Mouse (Mus musculus) MEL (cell line): ENCODE measurements at regions not wholly inside any gene's neighbourhood (a gene's known extent, or its start where the extent isn't known, plus 50 kb on each side); places are given as distances from the start of the nearest gene placed in this dataset.

Source experiments
- DNase-seq: peaks from one replicate; pipeline ENCODE4 v3.0.0; 2011; ENCODE audit warnings: low read depth, low spot score
- H3K27ac ChIP-seq: 2 replicates; pipeline ENCODE4 v1.5.1; 2012; ENCODE audit warnings: low read depth, mild to moderate bottlenecking, control low read depth, low read length, moderate library complexity; ENCODE audit not compliant: control insufficient read depth
- H3K27me3 ChIP-seq, 2 experiments: fragments of 150-350 bp in 1 of 2; sonication (generic) in 1 of 2; 2 replicates each; pipeline ENCODE4 v1.6.1; 2012; ENCODE audit warnings: low read length in 2 of 2, mild to moderate bottlenecking in 2 of 2, improper control_type of control experiment in 1 of 2, moderate library complexity in 1 of 2; ENCODE audit not compliant: insufficient read depth in 2 of 2, control insufficient read depth in 1 of 2
- H3K36me3 ChIP-seq, 2 experiments: 2 replicates each; pipeline ENCODE4 v1.6.1; 2012 to 2014; ENCODE audit warnings: low read length in 2 of 2, improper control_type of control experiment in 1 of 2, inconsistent platforms in 1 of 2, mild to moderate bottlenecking in 1 of 2; ENCODE audit not compliant: insufficient read depth in 2 of 2, control insufficient read depth in 1 of 2
- H3K4me1 ChIP-seq, 2 experiments: fragments of 150-350 bp in 1 of 2; sonication (generic) in 1 of 2; 2 replicates each; pipeline ENCODE4 v1.6.1; 2012; ENCODE audit warnings: low read length in 2 of 2, improper control_type of control experiment in 1 of 2, mild to moderate bottlenecking in 1 of 2; ENCODE audit not compliant: insufficient read depth in 2 of 2, control insufficient read depth in 1 of 2
- H3K4me3 ChIP-seq, 2 experiments: fragments of 150-350 bp in 1 of 2; sonication (generic) in 1 of 2; 2 replicates each; pipeline ENCODE4 v1.5.1; 2012; ENCODE audit warnings: low read depth in 2 of 2, low read length in 2 of 2, mild to moderate bottlenecking in 2 of 2, moderate library complexity in 2 of 2, control low read depth in 1 of 2, improper control_type of control experiment in 1 of 2; ENCODE audit not compliant: control insufficient read depth in 1 of 2, insufficient read depth in 1 of 2
- H3K79me2 ChIP-seq: 2 replicates; pipeline ENCODE4 v1.6.1; 2012; ENCODE audit warnings: mild to moderate bottlenecking, low read length, moderate library complexity; ENCODE audit not compliant: control insufficient read depth, poor library complexity, insufficient read depth
- H3K9ac ChIP-seq: 2 replicates; pipeline ENCODE4 v1.6.1; 2012; ENCODE audit warnings: low read depth, mild to moderate bottlenecking, control low read depth, low read length, moderate library complexity; ENCODE audit not compliant: control insufficient read depth, poor library complexity, severe bottlenecking
- H3K9me3 ChIP-seq: fragments of 150-350 bp; sonication (generic); replicated peaks from 2 replicates; pipeline ENCODE4 v1.6.1; 2012; ENCODE audit warnings: mild to moderate bottlenecking, low read length, improper control_type of control experiment, moderate library complexity; ENCODE audit not compliant: insufficient read depth
- BHLHE40 ChIP-seq: IDR thresholded peaks from 2 replicates; pipeline ENCODE4 v1.6.1; 2012; ENCODE audit warnings: low read depth, mild to moderate bottlenecking, inconsistent platforms, low read length, improper control_type of control experiment, borderline replicate concordance
- CHD1 ChIP-seq: IDR thresholded peaks from 2 replicates; pipeline ENCODE4 v1.6.1; 2012; ENCODE audit warnings: low read depth, mild to moderate bottlenecking, inconsistent platforms, low read length, improper control_type of control experiment
- CTCF ChIP-seq, 3 experiments: IDR thresholded peaks in 2 of 3; conservative IDR thresholded peaks in 1 of 3; 2 replicates each; pipeline ENCODE4 v1.5.1; 2011 to 2012; ENCODE audit warnings: low read length in 3 of 3, low read depth in 2 of 3, mild to moderate bottlenecking in 2 of 3, improper control_type of control experiment in 1 of 3, inconsistent platforms in 1 of 3, mixed read lengths in 1 of 3, moderate library complexity in 1 of 3; ENCODE audit not compliant: control insufficient read depth in 1 of 3, insufficient read depth in 1 of 3, poor library complexity in 1 of 3, severe bottlenecking in 1 of 3
- ELF1 ChIP-seq: IDR thresholded peaks from 2 replicates; pipeline ENCODE4 v1.6.1; 2014; ENCODE audit warnings: low read depth, mild to moderate bottlenecking, inconsistent platforms, low read length, improper control_type of control experiment, moderate library complexity
- EP300 ChIP-seq, 2 experiments: IDR thresholded peaks; 2 replicates each; pipeline ENCODE4 v1.6.1; 2011; ENCODE audit warnings: improper control_type of control experiment in 2 of 2, low read length in 2 of 2, low read depth in 1 of 2, mild to moderate bottlenecking in 1 of 2
- GATA1 ChIP-seq: IDR thresholded peaks from 2 replicates; pipeline ENCODE4 v1.6.1; 2011; ENCODE audit warnings: low read depth, low read length, improper control_type of control experiment
- HCFC1 ChIP-seq: IDR thresholded peaks from 2 replicates; pipeline ENCODE4 v1.6.1; 2012; ENCODE audit warnings: low read depth, mild to moderate bottlenecking, inconsistent platforms, low read length, improper control_type of control experiment, moderate library complexity
- KAT2A ChIP-seq: conservative IDR thresholded peaks from 2 replicates; pipeline ENCODE4 v1.6.1; 2012; ENCODE audit warnings: low read depth, low read length, improper control_type of control experiment, inconsistent platforms
- MAZ ChIP-seq: IDR thresholded peaks from 2 replicates; pipeline ENCODE4 v1.6.1; 2012; ENCODE audit warnings: low read depth, mild to moderate bottlenecking, inconsistent platforms, low read length, improper control_type of control experiment
- MYB ChIP-seq: IDR thresholded peaks from 2 replicates; pipeline ENCODE4 v1.6.1; 2011; ENCODE audit warnings: mild to moderate bottlenecking, low read depth, low read length, improper control_type of control experiment
- MYC ChIP-seq: IDR thresholded peaks from 2 replicates; pipeline ENCODE4 v1.6.1; 2011; ENCODE audit warnings: low read depth, mild to moderate bottlenecking, low read length, improper control_type of control experiment, moderate library complexity
- NELFE ChIP-seq: IDR thresholded peaks from 2 replicates; pipeline ENCODE4 v1.6.1; 2011; ENCODE audit warnings: low read depth, low read length, improper control_type of control experiment
- NRF1 ChIP-seq: IDR thresholded peaks from 2 replicates; pipeline ENCODE4 v1.6.1; 2014; ENCODE audit warnings: low read depth, mild to moderate bottlenecking, inconsistent platforms, low read length, improper control_type of control experiment, moderate library complexity; ENCODE audit not compliant: poor library complexity, insufficient read depth, severe bottlenecking
- POLR2AphosphoS2 ChIP-seq: IDR thresholded peaks from 2 replicates; pipeline ENCODE4 v1.6.1; 2011; ENCODE audit warnings: low read length, improper control_type of control experiment
- POLR2AphosphoS5 ChIP-seq: IDR thresholded peaks from 2 replicates; pipeline ENCODE4 v1.6.1; 2012; ENCODE audit warnings: low read depth, borderline replicate concordance, mild to moderate bottlenecking, inconsistent platforms, low read length, moderate library complexity, mixed read lengths
- RAD21 ChIP-seq: IDR thresholded peaks from 2 replicates; pipeline ENCODE4 v1.6.1; 2011; ENCODE audit warnings: mild to moderate bottlenecking, low read depth, low read length, improper control_type of control experiment
- RCOR1 ChIP-seq: IDR thresholded peaks from 2 replicates; pipeline ENCODE4 v1.6.1; 2012; ENCODE audit warnings: low read depth, mild to moderate bottlenecking, inconsistent platforms, low read length, improper control_type of control experiment
- SMC3 ChIP-seq: IDR thresholded peaks from 2 replicates; pipeline ENCODE4 v1.6.1; 2011; ENCODE audit warnings: low read depth, low read length, improper control_type of control experiment
- TAL1 ChIP-seq: IDR thresholded peaks from 2 replicates; pipeline ENCODE4 v1.6.1; 2012; ENCODE audit warnings: mild to moderate bottlenecking, inconsistent platforms, low read length, moderate library complexity, mixed read lengths
- TCF12 ChIP-seq: IDR thresholded peaks from 2 replicates; pipeline ENCODE4 v1.6.1; 2014; ENCODE audit warnings: low read depth, mild to moderate bottlenecking, inconsistent platforms, low read length, improper control_type of control experiment, moderate library complexity
- UBTF ChIP-seq: IDR thresholded peaks from 2 replicates; pipeline ENCODE4 v1.6.1; 2012; ENCODE audit warnings: low read depth, mild to moderate bottlenecking, inconsistent platforms, low read length, improper control_type of control experiment, moderate library complexity, borderline replicate concordance; ENCODE audit not compliant: insufficient read depth
- USF2 ChIP-seq, 2 experiments: IDR thresholded peaks; 2 replicates each; pipeline ENCODE4 v1.6.1; 2011 to 2012; ENCODE audit warnings: improper control_type of control experiment in 2 of 2, low read length in 2 of 2, borderline replicate concordance in 1 of 2, inconsistent platforms in 1 of 2, low read depth in 1 of 2, mild to moderate bottlenecking in 1 of 2; ENCODE audit not compliant: insufficient read depth in 1 of 2
- ZC3H11A ChIP-seq: IDR thresholded peaks from 2 replicates; pipeline ENCODE4 v1.6.1; 2012; ENCODE audit warnings: low read depth, mild to moderate bottlenecking, inconsistent platforms, low read length, improper control_type of control experiment
- ZMIZ1 ChIP-seq: IDR thresholded peaks from 2 replicates; pipeline ENCODE4 v1.6.1; 2012; ENCODE audit warnings: low read depth, mild to moderate bottlenecking, inconsistent platforms, low read length, improper control_type of control experiment, moderate library complexity

DNA sequence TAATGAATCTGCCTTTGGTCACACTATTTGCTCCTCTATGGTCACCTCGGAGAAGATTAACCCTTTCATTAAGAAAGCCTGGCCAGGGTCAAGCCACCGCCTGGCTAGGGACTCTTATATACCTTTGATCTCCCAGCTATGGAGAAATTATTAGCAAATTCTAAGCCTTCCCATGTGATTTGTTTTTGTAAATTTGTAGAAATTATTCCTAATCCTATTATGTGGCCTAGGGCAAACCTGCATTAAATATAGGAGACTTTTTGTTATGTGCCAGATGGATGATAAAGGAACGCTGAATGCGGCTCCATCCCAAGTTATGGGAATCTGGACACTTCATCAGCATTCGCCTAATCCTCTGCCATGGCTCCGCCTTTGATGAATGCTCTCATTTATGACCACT is 70.4 kb upstream of the Tmco5 start:
- no peak overlapping the region for H3K27ac ChIP-seq
- TF ChIP-seq NRF1: no peak
- no peak for TF ChIP-seq SMC3
- no peak for TF ChIP-seq BHLHE40
- no peak for TF ChIP-seq RCOR1
- TF ChIP-seq UBTF: no peak
- no peak for TF ChIP-seq NELFE
- no peak for TF ChIP-seq MYB
- no peak for TF ChIP-seq HCFC1
- TF ChIP-seq KAT2A: no peak
- TF ChIP-seq POLR2AphosphoS5: no peak
- TF ChIP-seq CTCF (IDR thresholded peaks at IDR 0.05 in 2 of 3, conservative IDR thresholded peaks at IDR 0.05 in 1 of 3; ENCODE audit: control insufficient read depth in 1 of 3, insufficient read depth in 1 of 3, low read depth in 2 of 3, low read length in 3 of 3, poor library complexity in 1 of 3, severe bottlenecking in 1 of 3): no peak
- TF ChIP-seq TAL1: no peak
- no peak for TF ChIP-seq CHD1
- H3K4me3 ChIP-seq: no peak overlapping the region
- no peaks in the 10 kb centered on the region for H3K4me1 ChIP-seq
- no peak for DNase-seq
- H3K9me3 ChIP-seq: no peaks in the 10 kb centered on the region
- H3K79me2 ChIP-seq: no peaks in the 10 kb centered on the region
- no peak overlapping the region for H3K9ac ChIP-seq
- no peaks in the 10 kb centered on the region for H3K27me3 ChIP-seq
- H3K36me3 ChIP-seq: no peaks in the 10 kb centered on the region

DNA sequence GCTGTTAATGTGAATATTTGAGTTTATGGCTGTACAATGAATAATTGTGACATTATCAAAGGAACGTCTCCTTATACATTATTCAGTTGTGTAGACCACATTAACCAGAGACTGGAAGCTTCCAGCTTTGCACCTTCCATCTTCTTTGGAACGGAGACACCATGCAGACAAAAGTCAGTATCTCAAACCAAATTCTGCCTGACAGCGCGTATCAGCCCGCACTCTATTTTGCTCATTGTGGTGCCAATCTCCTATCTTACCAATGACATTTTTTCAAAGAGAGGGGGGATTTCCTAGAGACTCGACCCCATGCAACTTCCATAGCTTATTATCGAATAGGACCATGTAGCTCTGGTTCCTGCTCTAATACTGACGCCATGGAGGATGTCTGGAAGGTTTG is 69.9 kb upstream of the Tmco5 start:
- no peak for DNase-seq
- no peaks in the 10 kb centered on the region for H3K36me3 ChIP-seq

More for the DNA sequence above, 69.9 kb upstream of the Tmco5 start:
- no peaks in the 10 kb centered on the region for H3K9me3 ChIP-seq
- H3K27ac ChIP-seq: no peak overlapping the region
- no peak overlapping the region for H3K9ac ChIP-seq
- H3K4me1 ChIP-seq: no peaks in the 10 kb centered on the region
- H3K4me3 ChIP-seq: no peak overlapping the region
- no peaks in the 10 kb centered on the region for H3K27me3 ChIP-seq
- TF ChIP-seq MAZ: no peak
- no peak for TF ChIP-seq MYC
- no peak for TF ChIP-seq EP300 (IDR thresholded peaks at IDR 0.05; ENCODE audit: low read depth in 1 of 2, low read length in 2 of 2)
- TF ChIP-seq ZC3H11A: no peak
- TF ChIP-seq ZMIZ1: no peak
- no peak for TF ChIP-seq POLR2AphosphoS2
- no peak for TF ChIP-seq TAL1
- no peak for TF ChIP-seq RAD21
- no peak for TF ChIP-seq USF2 (IDR thresholded peaks at IDR 0.05; ENCODE audit: borderline replicate concordance in 1 of 2, insufficient read depth in 1 of 2, low read depth in 1 of 2, low read length in 2 of 2)
- no peak for TF ChIP-seq GATA1
- TF ChIP-seq TCF12: no peak
- no peak for TF ChIP-seq UBTF
- no peak for TF ChIP-seq ELF1
- no peaks in the 10 kb centered on the region for H3K79me2 ChIP-seq
